Mouse (Mus musculus) right cerebral cortex, postnatal 4 days (tissue): Measurements from ENCODE around the gene Mapk10.

Experiments
- DNase-seq: peaks from one replicate; pipeline ENCODE4 v3.0.0-alpha.2; 2022

Mapk10 gene

DNA sequence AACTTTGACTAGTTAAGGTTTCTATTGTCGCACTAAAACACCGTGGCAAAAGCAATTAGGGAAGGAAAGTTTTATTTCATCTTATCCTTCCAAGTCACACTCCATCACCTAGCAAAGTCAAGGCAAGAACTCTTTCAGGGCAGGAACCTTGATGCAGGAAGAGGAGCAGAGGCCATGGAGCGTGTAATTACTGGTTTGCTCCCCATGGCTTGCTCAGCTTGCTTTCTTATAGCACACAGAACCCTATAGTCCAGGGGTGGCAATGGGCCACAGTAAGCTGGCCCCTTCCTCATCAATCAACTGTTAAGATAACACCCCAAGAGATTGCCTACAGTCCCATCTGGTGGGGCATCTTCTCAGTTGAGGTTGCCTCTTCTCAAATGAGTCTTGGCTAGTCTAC lies 173.4 kb downstream of the Mapk10 start:
- DNase-seq: no peak

DNA sequence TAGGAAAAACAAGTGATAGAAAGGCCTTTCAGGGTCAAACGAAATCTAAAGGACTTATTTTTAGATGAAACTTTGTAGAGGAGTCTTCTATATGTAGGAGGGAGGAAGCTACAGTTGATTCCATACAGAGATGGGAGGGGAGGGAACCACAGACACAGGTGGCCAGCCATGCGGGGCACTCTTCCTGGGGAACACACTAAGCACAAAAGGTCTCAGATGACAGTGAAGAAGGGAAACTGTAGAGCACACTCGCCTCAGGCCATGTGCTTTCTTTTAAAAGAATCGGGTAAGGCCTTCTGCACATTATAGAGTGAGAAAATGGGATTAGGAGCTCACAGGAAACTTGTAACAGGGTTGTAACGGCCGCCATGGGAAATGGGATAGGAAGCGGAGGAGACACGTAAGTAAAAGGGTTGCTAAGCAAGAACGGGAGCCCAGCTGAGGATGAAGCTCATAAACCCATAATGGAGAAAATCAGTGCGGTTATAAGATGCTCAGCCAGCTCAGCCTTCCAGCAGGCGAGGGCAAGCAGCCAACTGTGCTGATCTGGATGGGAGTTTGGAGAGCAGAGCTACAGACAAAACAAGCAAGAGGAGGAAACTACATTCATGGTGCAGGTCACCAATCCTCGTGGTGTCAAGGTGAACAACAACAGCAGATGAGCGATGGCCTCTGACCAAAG lies 182.1 kb downstream of the Mapk10 start:
- peak; percentile 72 for DNase-seq

DNA sequence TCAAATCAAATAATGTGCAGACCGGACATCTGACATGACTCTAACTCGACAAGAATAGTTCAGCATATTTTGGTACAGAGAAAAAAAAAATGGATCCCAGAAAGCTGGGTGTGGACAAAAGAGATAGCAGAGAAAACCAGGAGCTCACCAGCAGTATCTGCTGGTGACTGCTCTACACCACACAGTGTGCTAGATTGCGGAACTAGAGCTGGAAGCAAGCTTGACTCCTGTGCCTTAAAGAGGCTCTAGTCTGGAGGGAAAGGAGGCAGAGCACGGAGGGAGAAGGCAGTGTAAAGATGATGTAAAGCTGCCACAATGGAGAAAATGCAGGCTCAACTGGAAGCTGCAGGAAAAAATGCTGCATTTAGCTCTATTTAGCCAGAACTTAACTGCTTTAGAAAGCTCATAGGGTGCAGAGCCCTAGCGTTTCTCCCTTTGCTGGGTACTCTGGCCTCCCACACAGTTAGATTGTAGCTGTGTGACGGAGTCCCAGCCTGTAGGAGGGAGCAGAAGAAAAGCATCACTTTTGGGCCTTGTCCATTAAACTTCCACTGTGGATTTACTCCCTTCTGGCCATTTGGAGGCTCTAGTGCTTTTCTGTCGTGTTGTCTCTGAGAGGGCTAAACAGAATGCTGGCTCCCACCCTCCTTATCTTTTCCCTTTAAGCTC lies 188.5 kb downstream of the Mapk10 start:
- no peak for DNase-seq

GRCm38 (mm10) chr5:103021479-103021878 lies 189.7 kb downstream of the Mapk10 start:
- no peak for DNase-seq

DNA sequence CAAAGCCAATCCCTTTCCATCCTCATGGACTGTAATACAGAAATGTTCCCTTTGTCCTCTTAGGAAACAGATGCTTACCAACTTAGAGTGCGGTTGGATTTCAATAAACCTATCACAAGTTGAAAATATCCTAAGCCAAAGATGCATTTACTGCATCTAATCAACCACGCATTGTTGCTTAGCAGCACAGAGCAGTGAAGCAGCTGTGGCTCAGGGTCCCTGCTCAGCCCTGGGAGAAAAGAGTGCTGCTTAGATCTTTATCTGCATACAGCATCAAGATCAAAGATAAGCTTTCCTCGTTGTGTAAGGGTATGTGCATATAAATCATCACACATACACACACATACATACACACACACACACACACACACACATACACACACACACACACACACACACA lies 190.2 kb downstream of the Mapk10 start:
- DNase-seq: no peak

- DNase-seq: no peak
Measured at GRCm38 (mm10) chr5:103020127-103020526, 191.0 kb downstream of the Mapk10 start.

- DNase-seq: no peak
Measured at GRCm38 (mm10) chr5:103017637-103018036, 193.5 kb downstream of the Mapk10 start.

DNA sequence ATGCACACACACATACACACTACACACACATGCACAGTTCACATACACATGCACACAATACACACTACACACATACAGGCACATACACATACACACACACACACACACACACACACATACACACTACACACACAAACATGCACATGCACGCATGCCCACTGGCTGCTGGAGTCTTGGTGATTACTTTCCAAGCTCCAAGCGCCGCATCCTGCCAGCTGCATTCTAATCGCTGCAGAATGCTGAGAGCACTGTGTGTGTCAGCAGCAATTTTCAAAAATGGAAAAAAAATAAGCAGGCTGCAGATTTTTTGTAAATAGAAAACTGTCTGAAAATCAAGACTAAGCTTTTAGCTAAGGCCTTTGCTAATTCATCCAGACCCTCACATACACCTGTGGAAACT lies 196.8 kb downstream of the Mapk10 start:
- peak; percentile 29 for DNase-seq

DNA sequence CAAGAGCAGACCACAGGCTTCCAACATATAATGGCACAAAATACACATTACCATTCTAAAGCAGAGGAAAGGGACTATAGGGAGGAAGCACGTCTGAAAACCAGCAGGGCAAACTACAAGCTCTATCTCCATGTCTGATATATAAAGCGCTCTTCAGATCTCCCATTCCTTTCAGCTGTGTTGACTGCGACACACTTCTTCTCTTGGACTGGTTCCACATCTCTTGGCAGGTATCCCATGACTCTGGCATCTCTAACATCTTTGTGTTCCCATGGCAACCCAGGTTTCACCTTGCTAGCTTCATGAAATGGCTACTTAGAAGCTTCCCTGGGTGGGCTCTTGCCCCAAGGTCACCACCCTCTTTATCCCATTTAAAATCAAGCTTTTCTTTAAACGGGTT lies 202.2 kb downstream of the Mapk10 start:
- peak; percentile 43 for DNase-seq

DNA sequence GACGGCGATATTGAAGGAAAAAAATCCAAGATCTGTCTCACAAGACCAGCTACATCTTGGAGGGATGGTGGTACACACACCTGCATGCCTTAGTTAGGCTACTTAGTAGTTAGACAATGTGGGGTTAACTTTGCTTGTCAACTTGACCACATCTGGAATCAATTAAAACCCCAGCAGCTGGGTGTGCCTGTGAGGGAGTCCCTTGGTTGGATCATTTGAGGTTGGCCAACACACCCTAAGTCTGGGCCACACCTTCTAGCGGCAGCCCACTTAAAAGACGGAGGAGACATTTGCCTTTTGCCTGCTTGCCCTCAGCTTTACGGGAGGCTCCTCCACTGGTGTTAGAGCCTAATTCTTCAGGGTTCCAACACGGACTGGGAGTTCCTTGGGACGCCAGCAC lies 209.0 kb downstream of the Mapk10 start:
- no peak for DNase-seq

DNA sequence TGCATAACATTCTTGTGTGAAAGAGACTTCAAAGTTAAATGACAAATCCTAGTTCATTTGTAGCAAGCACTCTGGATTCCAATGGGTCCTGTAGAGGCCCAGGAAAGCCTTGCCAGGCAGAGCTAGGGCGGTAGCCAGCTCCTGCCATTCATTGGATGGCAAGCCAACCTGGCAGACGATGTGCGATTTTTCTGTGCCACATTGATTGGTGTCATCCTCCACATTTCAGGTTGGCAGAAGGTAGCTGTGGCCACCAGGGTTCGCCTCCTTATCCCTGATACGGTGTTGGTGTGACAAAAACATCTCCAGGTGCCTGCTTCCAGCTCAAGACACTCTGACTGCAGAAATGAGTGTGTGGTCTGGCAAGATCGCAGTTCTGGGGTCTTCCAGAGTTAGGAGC lies 210.6 kb downstream of the Mapk10 start:
- DNase-seq: no peak

DNA sequence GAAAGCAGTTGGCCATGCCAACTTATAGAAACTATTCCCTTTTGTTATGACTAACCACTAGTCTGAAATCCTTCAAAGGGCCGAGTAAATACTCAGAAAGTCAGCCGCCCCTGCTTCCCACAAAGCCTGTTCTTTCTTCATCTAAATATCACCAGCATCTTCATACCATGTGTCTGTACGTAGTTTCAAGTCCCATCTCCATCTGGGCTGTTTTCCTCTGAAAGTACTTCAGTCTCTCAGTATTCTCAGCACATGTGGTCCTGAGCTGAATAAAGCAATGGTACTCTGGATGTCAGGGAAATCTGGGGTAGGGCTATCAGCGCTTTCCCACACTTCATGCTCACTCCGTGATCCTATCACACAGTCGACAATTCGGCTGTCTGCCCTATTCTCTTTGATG lies 212.6 kb downstream of the Mapk10 start:
- no peak for DNase-seq

GRCm38 (mm10) chr5:102997907-102998306 lies 213.2 kb downstream of the Mapk10 start:
- no peak for DNase-seq

DNA sequence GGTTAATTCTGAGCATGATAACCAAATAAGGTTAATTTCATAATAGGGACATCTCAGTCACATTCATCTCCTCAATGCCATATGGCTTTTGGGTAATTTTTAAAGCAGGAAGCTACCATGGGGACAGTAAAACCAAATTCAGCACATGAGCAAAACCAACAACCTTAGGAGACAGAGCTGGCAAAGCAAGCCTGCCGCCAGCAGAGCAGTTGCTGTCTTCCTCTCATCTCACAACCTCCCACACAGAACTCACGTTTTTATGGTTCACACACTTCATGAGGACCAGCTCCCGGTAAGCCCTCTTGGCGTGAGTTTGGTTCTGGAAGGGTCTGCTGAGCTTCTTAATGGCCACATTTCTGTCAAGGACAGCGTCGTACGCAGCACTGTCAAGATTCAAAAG lies 214.8 kb downstream of the Mapk10 start:
- no peak for DNase-seq

DNA sequence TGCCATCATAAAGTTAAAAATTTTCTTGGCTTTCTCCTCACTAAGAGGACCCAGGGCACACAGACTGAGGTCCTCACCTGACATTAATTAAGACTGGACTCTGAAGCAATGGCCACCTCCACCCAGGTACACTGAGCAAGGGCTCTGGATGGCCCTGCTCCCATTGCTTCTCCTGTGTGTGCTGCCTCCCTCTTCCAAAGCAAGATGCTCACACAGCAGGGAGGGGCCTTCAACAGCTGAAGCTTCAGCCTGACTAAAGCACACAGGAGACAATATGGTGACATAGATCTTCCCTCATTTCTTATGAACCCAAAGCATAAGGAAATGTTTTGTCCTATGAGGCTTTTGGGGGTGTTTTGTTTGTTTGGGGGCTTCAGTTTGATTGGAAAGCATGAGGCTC lies 215.2 kb downstream of the Mapk10 start:
- no peak for DNase-seq

- no peak for DNase-seq
Measured at GRCm38 (mm10) chr5:102993951-102994350, 217.2 kb downstream of the Mapk10 start.

DNA sequence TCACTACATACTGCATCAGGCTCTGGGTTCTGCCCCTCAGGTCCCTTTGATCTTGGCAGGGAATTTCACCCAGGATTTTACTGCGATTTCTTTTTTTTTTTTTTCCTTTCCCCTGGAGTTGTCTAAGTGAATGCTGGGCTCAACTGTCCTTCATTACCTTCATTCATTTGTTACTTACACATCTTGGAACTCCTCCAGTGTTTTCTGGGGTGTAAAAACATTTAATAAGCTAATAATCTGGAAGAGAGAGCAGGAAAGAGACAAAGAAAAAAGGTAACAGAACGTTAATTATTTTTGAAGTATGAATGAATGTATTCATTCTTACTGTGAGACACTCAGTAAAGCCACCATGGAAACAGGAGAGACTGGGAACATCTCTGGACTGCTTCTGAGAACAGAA lies 219.4 kb downstream of the Mapk10 start:
- DNase-seq: no peak

- no peak for DNase-seq
Measured at GRCm38 (mm10) chr5:102978382-102978781, 232.8 kb downstream of the Mapk10 start.

DNA sequence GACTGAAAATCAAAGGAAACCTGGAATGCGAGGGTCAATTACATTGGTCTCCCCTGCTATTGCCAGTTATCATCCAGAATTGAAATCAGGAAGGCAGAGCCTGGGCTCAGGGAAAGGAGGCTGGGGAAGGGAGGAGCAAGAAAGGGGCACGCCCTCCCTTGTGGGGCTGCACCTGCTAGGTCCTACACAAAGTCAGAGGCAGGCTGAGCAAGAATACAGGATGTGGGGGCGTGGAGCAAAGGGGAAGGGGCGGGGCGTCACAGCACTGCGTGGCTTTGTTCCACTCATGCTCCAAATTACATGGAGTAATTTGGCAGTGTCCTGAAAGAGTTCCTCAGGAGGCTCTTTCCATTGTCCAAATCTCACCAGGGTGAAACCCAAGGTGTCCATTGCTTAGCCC lies 234.0 kb downstream of the Mapk10 start:
- DNase-seq: no peak

- DNase-seq: no peak
Measured at GRCm38 (mm10) chr5:102976540-102976939, 234.6 kb downstream of the Mapk10 start.

- DNase-seq: no peak
Measured at GRCm38 (mm10) chr5:102974400-102974799, 236.7 kb downstream of the Mapk10 start.

DNA sequence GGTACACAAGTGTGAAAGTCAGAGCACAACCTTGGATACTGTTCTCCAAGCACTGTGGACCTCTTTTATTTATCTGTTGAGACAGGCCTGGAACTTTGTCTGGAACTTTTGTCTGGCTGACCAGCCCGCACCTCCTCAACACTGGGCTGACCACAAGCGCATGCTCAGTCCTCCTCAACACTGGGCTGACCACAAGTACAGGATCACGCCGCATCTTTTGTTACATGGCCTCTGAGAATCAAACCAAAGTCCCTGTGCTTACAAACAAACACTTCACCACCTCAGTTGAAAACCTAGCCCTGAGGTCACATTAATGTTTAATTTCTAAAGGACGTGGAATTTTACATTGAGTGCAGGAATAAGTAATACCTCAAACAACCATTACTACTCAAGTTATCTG lies 246.7 kb downstream of the Mapk10 start:
- DNase-seq: no peak

DNA sequence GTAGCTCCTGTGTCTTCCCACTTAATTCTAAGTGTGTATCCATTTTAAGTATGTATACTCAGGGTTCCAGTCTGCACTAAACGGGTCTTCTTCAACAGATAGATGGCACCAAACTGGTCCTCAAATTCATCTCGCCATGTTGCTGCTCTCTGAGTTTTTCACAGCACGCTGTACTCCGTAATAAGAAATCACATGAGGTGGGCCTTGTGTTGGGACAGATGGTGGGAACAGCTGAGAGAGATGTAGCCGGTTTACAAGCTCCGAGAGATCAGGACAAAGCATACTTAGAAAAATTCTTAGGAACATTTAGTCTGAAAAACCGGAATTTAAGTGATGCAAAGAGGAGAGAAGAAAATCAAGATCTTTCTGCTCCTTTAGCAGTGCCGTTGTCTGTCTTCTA lies 257.7 kb downstream of the Mapk10 start:
- no peak for DNase-seq

- DNase-seq: no peak
Measured at GRCm38 (mm10) chr5:102952918-102953317, 258.2 kb downstream of the Mapk10 start.
